Mouse (Mus musculus) ES-E14 (cell line): ENCODE measurements around the gene Amy2a3.
"Not testable (repeated sequence)": the region's sequence is repeated elsewhere in the genome, so short reads cannot be mapped to it uniquely, and the experiment has no call there.

Experiments
- CHD2 ChIP-seq: IDR thresholded peaks from 2 replicates; pipeline ENCODE4 v1.6.1; 2014; ENCODE audit warnings: mild to moderate bottlenecking, low read depth, low read length, inconsistent platforms
- HCFC1 ChIP-seq: IDR thresholded peaks from 2 replicates; pipeline ENCODE4 v1.6.1; 2012; ENCODE audit warnings: low read length, inconsistent platforms, borderline replicate concordance; ENCODE audit not compliant: insufficient read depth
- MAFK ChIP-seq: IDR thresholded peaks from 2 replicates; pipeline ENCODE4 v1.6.1; 2014; ENCODE audit warnings: mild to moderate bottlenecking, low read depth, low read length, inconsistent platforms; ENCODE audit not compliant: insufficient read depth
- ZC3H11A ChIP-seq: IDR thresholded peaks from 2 replicates; pipeline ENCODE4 v1.6.1; 2012; ENCODE audit warnings: low read depth, mild to moderate bottlenecking, inconsistent platforms, low read length, borderline replicate concordance

- not testable (repeated sequence) for TF ChIP-seq HCFC1, CHD2, MAFK, ZC3H11A
Observed at GRCm38 (mm10) chr3:113312937-113313336, 10.9 kb downstream of the Amy2a3 start.
